Mouse (Mus musculus) bone marrow, adult 2 months (tissue): ENCODE measurements at regions not wholly inside any gene's neighbourhood (a gene's known extent, or its start where the extent isn't known, plus 50 kb on each side); places are given as distances from the start of the nearest gene placed in this dataset.

ENCODE experiments used
- H3K27ac ChIP-seq: fragments of 200-500 bp; 2 replicates; pipeline ENCODE4 v1.5.1; 2012; ENCODE audit warnings: low read depth, mild to moderate bottlenecking, control low read depth, inconsistent platforms, low read length; ENCODE audit not compliant: control insufficient read depth, poor library complexity, insufficient read depth
- H3K4me1 ChIP-seq: fragments of 200-500 bp; 2 replicates; pipeline ENCODE4 v1.6.1; 2011; ENCODE audit warnings: low read length; ENCODE audit not compliant: control insufficient read depth, insufficient read depth
- H3K4me3 ChIP-seq: fragments of 200-500 bp; replicated peaks from 2 replicates; pipeline ENCODE3; 2011; ENCODE audit warnings: mild to moderate bottlenecking, low read depth, low read length, control low read depth; ENCODE audit not compliant: control insufficient read depth
- CTCF ChIP-seq: fragments of 200-500 bp; IDR thresholded peaks from 2 replicates; pipeline ENCODE4 v1.5.1; 2011; ENCODE audit warnings: low read length, control low read depth; ENCODE audit not compliant: control insufficient read depth, insufficient read depth
- POLR2A ChIP-seq: fragments of 200-500 bp; IDR thresholded peaks from 2 replicates; pipeline ENCODE4 v1.6.1; 2011; ENCODE audit warnings: low read depth, mild to moderate bottlenecking, control low read depth, low read length, borderline replicate concordance; ENCODE audit not compliant: control insufficient read depth
- WGBS: fragments of 180-500 bp; shearing (Covaris S2); methylation state at CpG from one replicate; pipeline ENCODE4 v1.1.7; 2018; 5-methylcytosine and 5-hydroxymethylcytosine counted together

DNA sequence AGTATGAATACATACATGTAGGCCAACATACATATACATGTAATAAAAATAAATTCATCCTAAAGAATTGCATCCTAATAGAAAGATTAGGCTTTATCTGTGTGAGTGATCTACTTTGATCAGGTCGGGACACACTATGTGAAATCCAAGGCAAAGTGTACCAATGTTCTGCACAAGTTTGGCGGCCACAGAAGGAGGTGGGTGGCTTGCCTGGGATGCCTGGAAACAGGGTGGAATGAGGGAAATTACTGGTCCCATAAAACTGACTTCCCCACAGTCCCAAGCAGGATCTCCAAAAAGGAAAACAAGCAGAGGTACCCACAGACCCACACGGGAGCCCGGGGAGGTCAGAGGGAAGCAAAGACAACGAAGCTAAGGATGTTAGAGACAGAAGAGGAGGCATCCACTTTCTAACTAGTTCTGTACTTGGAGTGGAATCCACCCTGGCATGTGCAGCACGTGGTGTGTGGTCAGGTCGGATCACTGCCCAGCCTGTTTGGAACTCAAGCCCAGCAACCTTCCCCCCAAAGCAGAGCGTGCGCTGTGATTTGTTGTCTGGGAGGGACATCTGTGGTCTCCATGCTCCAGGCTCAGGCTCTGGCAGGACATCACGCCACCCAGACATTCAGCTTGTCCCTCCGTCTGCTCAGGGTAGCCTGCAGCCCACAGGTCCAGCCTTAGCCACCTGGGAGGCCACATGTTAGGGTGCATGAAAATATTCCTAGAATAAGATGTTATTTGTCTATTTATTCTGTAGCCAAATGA, 615.3 kb upstream of the 3110018I06Rik start:
- no peaks in the 10 kb centered on the region for H3K4me1 ChIP-seq
- H3K27ac ChIP-seq, result no peak overlapping the region
- TF ChIP-seq CTCF, result no peak
- 74% methylated on average over 11 of the region's 11 CpGs for WGBS
- no peak overlapping the region for H3K4me3 ChIP-seq

DNA sequence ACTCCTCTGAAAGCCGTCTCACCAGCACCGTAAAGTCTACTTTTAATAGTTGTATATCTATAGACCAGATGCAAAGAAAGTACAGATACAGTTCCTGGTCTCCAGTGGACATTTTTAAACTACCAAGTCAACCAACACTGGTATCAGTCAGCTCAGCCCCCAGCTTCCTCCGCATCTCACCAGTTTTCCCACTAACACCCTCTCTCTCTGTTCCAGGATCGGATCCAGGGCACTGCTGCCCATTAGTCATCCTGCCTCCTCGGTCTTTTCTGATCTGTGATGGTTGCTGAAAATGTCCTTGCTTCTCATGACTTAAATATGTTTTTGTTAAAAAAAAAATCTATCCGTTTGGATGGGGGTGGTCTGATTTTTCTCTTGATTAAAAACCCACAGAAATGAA, 598.1 kb upstream of the 3110018I06Rik start:
- Histone ChIP-seq H3K27ac (no peak overlapping the region), H3K4me3 (no peak overlapping the region), H3K4me1 (no peaks in the 10 kb centered on the region)
- no peak for TF ChIP-seq POLR2A
- no peak for TF ChIP-seq CTCF
- whole genome bisulfite sequencing, result 76% methylated on average over 6 of the region's 6 CpGs

DNA sequence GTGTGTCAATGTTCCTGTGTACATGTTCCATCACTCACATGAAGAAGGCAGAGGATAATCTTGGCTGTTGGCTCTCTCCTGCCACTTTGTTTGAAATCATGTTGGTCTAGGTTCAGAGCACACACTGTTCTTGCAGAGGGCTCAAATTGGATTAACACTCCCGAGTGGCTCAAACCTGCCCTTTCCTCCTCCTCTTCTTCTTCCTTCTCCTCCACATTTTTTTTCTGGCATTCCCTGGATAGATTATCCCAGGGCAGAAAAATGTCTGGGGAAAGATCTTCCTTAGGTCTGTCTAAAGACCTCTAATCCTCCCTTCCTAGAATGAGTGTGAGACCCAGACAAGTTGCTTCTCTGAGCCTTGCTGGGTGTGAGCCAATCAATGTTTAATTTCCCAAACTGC, 594.4 kb upstream of the 3110018I06Rik start:
- TF ChIP-seq POLR2A, result no peak
- no peak for TF ChIP-seq CTCF
- Histone ChIP-seq H3K27ac (no peak overlapping the region), H3K4me1 (no peaks in the 10 kb centered on the region), H3K4me3 (no peak overlapping the region)
- WGBS, result 64% methylated on average over 1 of the region's 1 CpGs

DNA sequence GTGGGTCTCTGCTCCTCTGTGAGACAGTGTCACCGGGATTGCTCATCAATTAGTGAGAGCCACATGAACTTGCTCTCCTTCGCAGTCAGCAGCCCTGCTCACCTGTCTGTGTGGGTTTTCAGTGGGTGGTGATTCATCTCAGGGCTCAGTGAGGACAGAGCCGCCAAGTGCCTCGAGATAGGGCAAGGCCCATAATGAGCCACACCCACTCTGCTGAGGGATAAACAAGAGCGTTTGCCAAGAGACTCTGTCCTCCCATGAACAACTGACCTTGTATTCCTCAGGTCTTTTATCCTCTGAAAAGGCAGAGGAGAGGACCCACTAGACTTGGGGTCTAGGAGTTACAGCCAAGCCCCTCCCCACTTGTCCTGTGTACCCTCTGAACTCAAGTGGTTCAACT, 584.2 kb upstream of the 3110018I06Rik start:
- TF ChIP-seq POLR2A (no peak), CTCF (no peak)
- WGBS, result 66% methylated on average over 5 of the region's 5 CpGs
- Histone ChIP-seq H3K4me3 (no peak overlapping the region), H3K4me1 (no peaks in the 10 kb centered on the region), H3K27ac (no peak overlapping the region)

DNA sequence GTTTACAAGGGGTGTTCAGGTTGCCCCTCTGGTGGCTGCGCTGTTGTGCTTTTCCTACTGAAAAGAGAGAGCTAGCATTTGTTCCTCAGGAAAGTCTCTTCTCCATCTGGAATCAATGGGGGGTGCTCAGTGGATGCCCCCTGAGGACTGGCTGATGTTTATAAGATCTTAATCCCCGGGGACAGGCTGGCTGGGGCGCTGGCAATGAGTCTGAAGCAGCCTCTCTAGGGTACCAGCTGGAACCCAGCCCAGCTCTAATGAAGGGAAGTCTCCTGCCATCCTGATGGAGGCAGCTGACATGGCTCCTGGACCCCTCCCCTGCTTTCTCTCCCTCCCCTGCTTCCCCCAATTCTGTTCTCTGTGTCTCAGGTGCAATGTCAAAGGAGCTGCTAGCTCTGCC, 575.6 kb upstream of the 3110018I06Rik start:
- no peak overlapping the region for H3K27ac ChIP-seq
- 52% methylated on average over 3 of the region's 3 CpGs for WGBS
- no peak overlapping the region for H3K4me3 ChIP-seq
- TF ChIP-seq CTCF (no peak), POLR2A (no peak)
- no peaks in the 10 kb centered on the region for H3K4me1 ChIP-seq

DNA sequence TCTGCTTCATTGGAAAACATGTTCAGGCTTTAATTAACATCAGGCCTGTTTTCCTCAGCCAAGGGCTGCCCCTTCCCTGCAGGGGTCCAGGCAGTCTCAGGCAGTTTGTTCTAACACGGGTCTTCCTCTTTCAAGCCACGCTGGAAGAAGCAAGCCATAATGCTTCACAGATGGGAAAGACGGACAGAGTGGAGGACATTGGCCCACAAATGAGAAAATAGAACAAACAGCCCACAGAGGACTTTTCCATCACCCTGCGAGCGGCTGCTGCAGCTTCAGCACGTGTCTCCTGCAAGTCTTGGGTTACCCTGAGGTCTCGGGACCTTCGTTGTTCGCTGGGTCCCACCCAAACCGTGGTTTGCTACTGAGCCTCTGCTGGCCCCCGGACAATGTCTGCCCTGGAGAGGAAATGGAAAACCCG, 565.9 kb upstream of the 3110018I06Rik start:
- TF ChIP-seq CTCF (no peak), POLR2A (no peak)
- no peaks in the 10 kb centered on the region for H3K4me1 ChIP-seq
- no peak overlapping the region for H3K27ac ChIP-seq
- WGBS, result 74% methylated on average over 12 of the region's 12 CpGs
- no peak overlapping the region for H3K4me3 ChIP-seq

DNA sequence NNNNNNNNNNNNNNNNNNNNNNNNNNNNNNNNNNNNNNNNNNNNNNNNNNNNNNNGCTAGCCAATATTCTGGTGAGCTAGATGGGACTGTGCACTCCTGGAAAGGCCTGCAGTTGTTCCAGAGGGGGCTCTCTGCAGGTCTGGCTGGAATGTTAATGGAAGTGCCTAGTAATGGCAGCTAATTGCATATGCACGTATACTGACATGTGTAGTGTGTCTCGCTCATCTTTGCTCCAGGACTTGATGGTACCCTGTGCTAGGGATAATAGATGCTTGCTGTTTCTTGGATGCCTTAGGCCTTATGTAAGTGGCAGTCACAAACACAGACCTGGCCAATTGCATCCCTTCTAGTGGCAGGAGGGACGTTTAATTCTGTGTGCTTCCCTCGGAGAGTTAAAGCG, 560.0 kb upstream of the 3110018I06Rik start:
- no peak overlapping the region for H3K27ac ChIP-seq
- no peaks in the 10 kb centered on the region for H3K4me1 ChIP-seq
- H3K4me3 ChIP-seq, result no peak overlapping the region
- no peak for TF ChIP-seq POLR2A
- TF ChIP-seq CTCF, result no peak
- 81% methylated on average over 5 of the region's 5 CpGs for WGBS

DNA sequence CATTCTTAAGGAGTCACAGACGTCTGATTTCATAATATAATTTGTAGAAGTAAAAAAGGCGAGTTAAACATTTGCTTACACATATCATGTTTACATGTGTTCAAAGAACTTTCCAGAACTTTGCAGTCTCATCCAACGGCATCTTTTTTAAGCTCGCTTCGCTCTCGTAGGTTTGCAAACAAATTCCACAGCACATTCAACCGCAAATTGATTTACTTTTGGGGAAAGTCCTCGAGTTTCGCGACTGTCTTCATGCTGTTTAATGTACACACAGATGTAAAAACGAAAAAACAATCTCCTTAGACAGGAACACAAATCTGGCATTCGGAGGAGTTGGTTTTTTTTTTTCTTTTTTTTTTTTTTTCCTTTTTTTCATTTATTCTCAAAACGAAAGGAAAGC, 559.3 kb upstream of the 3110018I06Rik start:
- TF ChIP-seq POLR2A (no peak), CTCF (no peak)
- H3K4me1 ChIP-seq, result no peaks in the 10 kb centered on the region
- WGBS, result 74% methylated on average over 13 of the region's 13 CpGs

DNA sequence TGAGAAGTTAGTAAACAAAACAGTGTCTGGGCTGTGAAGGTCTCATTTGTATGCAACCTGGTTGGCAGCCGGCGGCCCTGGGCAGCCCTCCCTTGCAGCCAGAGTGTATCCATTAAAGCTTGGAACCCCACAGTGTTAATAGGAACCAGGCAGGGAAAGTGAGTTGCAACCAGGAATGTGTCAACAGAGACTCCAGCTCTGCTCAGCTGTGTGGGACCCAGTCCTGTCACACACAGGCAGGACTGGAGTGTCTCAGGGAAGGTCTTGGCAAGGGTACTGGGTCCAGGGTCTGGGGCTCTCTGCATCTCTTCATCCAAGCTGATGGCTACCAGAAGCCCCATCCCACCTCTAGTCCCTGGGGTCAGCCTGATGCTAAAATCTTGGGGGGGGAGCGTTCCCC, 556.8 kb upstream of the 3110018I06Rik start:
- no peak for TF ChIP-seq CTCF
- Histone ChIP-seq H3K4me1 (no peaks in the 10 kb centered on the region), H3K4me3 (no peak overlapping the region), H3K27ac (no peak overlapping the region)
- 80% methylated on average over 3 of the region's 3 CpGs for WGBS

More for the DNA sequence above, 559.3 kb upstream of the 3110018I06Rik start:
- no peak overlapping the region for H3K4me3 ChIP-seq
- H3K27ac ChIP-seq, result no peak overlapping the region
